Mouse (Mus musculus) midbrain, embryonic 15.5 days (tissue): ENCODE results near the gene Hipk1. TPM values are rescaled to one million over a fixed set of nuclear protein-coding genes. Genes with fewer than 3 reads are reported as not detected.

Experiments
- ATAC-seq: fragments of 200-750 bp; cut with Nextera tagmentation; replicated peaks from 2 replicates; pipeline ENCODE4 v1.8.0; 2017; ENCODE audit warnings: moderate TSS enrichment
- H3K27ac ChIP-seq: fragments of 300-500 bp; sonication (generic); 2 replicates; pipeline ENCODE4 v1.5.1; 2015; ENCODE audit warnings: mild to moderate bottlenecking, inconsistent platforms
- H3K27me3 ChIP-seq: fragments of 300-500 bp; sonication (generic); replicated peaks from 2 replicates; pipeline ENCODE4 v1.6.1; 2015; ENCODE audit warnings: inconsistent platforms
- H3K36me3 ChIP-seq: fragments of 300-500 bp; sonication (generic); replicated peaks from 2 replicates; pipeline ENCODE4 v1.6.1; 2015; ENCODE audit warnings: inconsistent platforms
- H3K4me1 ChIP-seq: fragments of 300-500 bp; sonication (generic); 2 replicates; pipeline ENCODE4 v1.6.1; 2015; ENCODE audit warnings: inconsistent platforms
- H3K4me2 ChIP-seq: fragments of 300-500 bp; sonication (generic); 2 replicates; pipeline ENCODE4 v1.6.1; 2015; ENCODE audit warnings: inconsistent platforms, mild to moderate bottlenecking, moderate library complexity
- H3K4me3 ChIP-seq: fragments of 300-500 bp; sonication (generic); 2 replicates; pipeline ENCODE4 v1.5.1; 2015; ENCODE audit warnings: mild to moderate bottlenecking, inconsistent platforms
- H3K9ac ChIP-seq: fragments of 300-500 bp; sonication (generic); 2 replicates; pipeline ENCODE4 v1.6.1; 2015; ENCODE audit warnings: mild to moderate bottlenecking, inconsistent platforms
- H3K9me3 ChIP-seq: fragments of 300-500 bp; sonication (generic); 2 replicates; pipeline ENCODE4 v1.6.1; 2016; ENCODE audit warnings: inconsistent platforms
- WGBS: fragments of 180-500 bp; shearing (Covaris S2); methylation state at CpG from one replicate; pipeline ENCODE4 v1.1.7; 2015; ENCODE audit warnings: mixed read lengths; 5-methylcytosine and 5-hydroxymethylcytosine counted together
- polyA plus RNA-seq: library from polyadenylated mRNA; unstranded; fragments of >200 nt; fragmentation: Nextera tagmentation; extraction: Ambion mirVana; gene quantifications from 2 replicates; pipeline ENCODE4 v1.2.1, GENCODE M21; 2015

Gene Hipk1
- polyA plus RNA-seq, 1 experiment from 2014 or later = 13.0 TPM

- H3K27me3 ChIP-seq = no peaks in the 10 kb centered on the region
- H3K36me3 ChIP-seq = no peaks in the 10 kb centered on the region
- H3K9ac ChIP-seq = no peak overlapping the region
- H3K27ac ChIP-seq = no peak overlapping the region
- no peak overlapping the region for H3K4me3 ChIP-seq
- H3K4me2 ChIP-seq = no peak overlapping the region
- 64% methylated on average over 3 of the region's 3 CpGs for WGBS
- H3K9me3 ChIP-seq = no peaks in the 10 kb centered on the region
- no peaks in the 10 kb centered on the region for H3K4me1 ChIP-seq
- ATAC-seq = no peak
Measured at GRCm38 (mm10) chr3:103695556-103695955, 95.8 kb downstream of the Hipk1 start.

GRCm38 (mm10) chr3:103690506-103690905 is 100.9 kb downstream of the Hipk1 start:
- Histone ChIP-seq H3K4me3 (no peak overlapping the region), H3K27me3 (no peaks in the 10 kb centered on the region), H3K4me1 (no peaks in the 10 kb centered on the region), H3K4me2 (no peak overlapping the region), H3K36me3 (no peaks in the 10 kb centered on the region), H3K27ac (no peak overlapping the region), H3K9ac (no peak overlapping the region), H3K9me3 (no peaks in the 10 kb centered on the region)
- ATAC-seq = no peak
- 92% methylated on average over 3 of the region's 3 CpGs for whole genome bisulfite sequencing

Other genes with a start within 250 kb of the Hipk1 start
- gene Syt6, start 216.3 kb downstream of the Hipk1 start, polyA plus RNA-seq = 17.1 and 17.4 TPM in 2 replicates
- gene Atg4a-ps, start 145.5 kb downstream of the Hipk1 start, polyA plus RNA-seq = not detected in 2 replicates
- gene Olfml3, start 53.6 kb downstream of the Hipk1 start, polyA plus RNA-seq = 4.8 and 6.5 TPM in 2 replicates
- gene Gm10964, start 52.2 kb downstream of the Hipk1 start, polyA plus RNA-seq = not detected in 2 replicates
- gene Dclre1b, start 17.9 kb upstream of the Hipk1 start, polyA plus RNA-seq = 20.4 and 24.1 TPM in 2 replicates
- 24.4 and 24.5 TPM in 2 replicates for gene Ap4b1, start 18.0 kb upstream of the Hipk1 start, polyA plus RNA-seq
- 0.35 and 0.47 TPM in 2 replicates for gene Gm43064, start 18.0 kb upstream of the Hipk1 start, polyA plus RNA-seq
- 0.18 and 0.32 TPM in 2 replicates for gene Bcl2l15, start 41.0 kb upstream of the Hipk1 start, polyA plus RNA-seq
- gene Ptpn22, start 68.2 kb upstream of the Hipk1 start, polyA plus RNA-seq = 0.22 and 0.51 TPM in 2 replicates
- gene Rsbn1, start 122.6 kb upstream of the Hipk1 start, polyA plus RNA-seq = 22.8 and 23.0 TPM in 2 replicates
- gene Phtf1, start 176.5 kb upstream of the Hipk1 start, polyA plus RNA-seq = 25.0 and 26.2 TPM in 2 replicates